Mouse (Mus musculus) olfactory bulb, adult 2 months (tissue): Measurements from ENCODE around the gene Ppp1r1b. TPM values are rescaled to one million over a fixed set of nuclear protein-coding genes. Genes with fewer than 3 reads are reported as not detected.

Experiments used
- H3K27ac ChIP-seq: fragments of 200-500 bp; 2 replicates; pipeline ENCODE4 v1.5.1; 2012; ENCODE audit warnings: low read depth, low read length; ENCODE audit not compliant: insufficient read depth
- H3K4me1 ChIP-seq: fragments of 200-500 bp; 2 replicates; pipeline ENCODE4 v1.6.1; 2012; ENCODE audit warnings: low read length; ENCODE audit not compliant: control insufficient read depth, insufficient read depth
- H3K4me3 ChIP-seq: fragments of 200-500 bp; 2 replicates; pipeline ENCODE4 v1.5.1; 2012; ENCODE audit warnings: mild to moderate bottlenecking, low read depth, low read length, moderate library complexity; ENCODE audit not compliant: insufficient read depth
- CTCF ChIP-seq: fragments of 200-500 bp; IDR thresholded peaks from 2 replicates; pipeline ENCODE4 v1.5.1; 2012; ENCODE audit warnings: low read depth, mild to moderate bottlenecking, low read length, moderate library complexity; ENCODE audit not compliant: insufficient read depth
- POLR2A ChIP-seq: fragments of 200-500 bp; IDR thresholded peaks from 2 replicates; pipeline ENCODE4 v1.6.1; 2012; ENCODE audit warnings: mild to moderate bottlenecking, low read depth, low read length, moderate library complexity; ENCODE audit not compliant: insufficient read depth
- WGBS: fragments of 180-500 bp; shearing (Covaris S2); methylation state at CpG from one replicate; pipeline ENCODE4 v1.1.7; 2018; 5-methylcytosine and 5-hydroxymethylcytosine counted together
- polyA plus RNA-seq: library from polyadenylated mRNA; stranded (reverse); fragments of >200 nt; gene quantifications from 2 replicates; pipeline ENCODE4 v1.2.4, GENCODE M21; 2012; ENCODE audit warnings: low replicate concordance; ENCODE audit not compliant: missing spikeins, insufficient read depth, insufficient read length

The Ppp1r1b gene
- polyA plus RNA-seq, 1 experiment, result not detected

- H3K4me3 ChIP-seq, result no peak overlapping the region
- WGBS, result 2% methylated on average over 12 of the region's 12 CpGs
- no peak for TF ChIP-seq POLR2A
- TF ChIP-seq CTCF, result no peak
- no peak overlapping the region for H3K27ac ChIP-seq
- no peaks in the 10 kb centered on the region for H3K4me1 ChIP-seq
Observed at GRCm38 (mm10) chr11:98320381-98320780, 27.8 kb upstream of the Ppp1r1b start.

- no peak overlapping the region for H3K4me3 ChIP-seq
- H3K27ac ChIP-seq, result no peak overlapping the region
- WGBS, result 4% methylated on average over 30 of the region's 30 CpGs
- H3K4me1 ChIP-seq, result no peaks in the 10 kb centered on the region
- TF ChIP-seq CTCF (no peak), POLR2A (no peak)
Observed at GRCm38 (mm10) chr11:98320806-98321676, 27.2 kb upstream of the Ppp1r1b start.

- 19% methylated on average over 5 of the region's 5 CpGs for WGBS
- no peak overlapping the region for H3K27ac ChIP-seq
Observed at GRCm38 (mm10) chr11:98321677-98322003, 26.6 kb upstream of the Ppp1r1b start.

GRCm38 (mm10) chr11:98322159-98322558 lies 26.0 kb upstream of the Ppp1r1b start:
- no peak overlapping the region for H3K4me3 ChIP-seq
- WGBS, result 15% methylated on average over 1 of the region's 1 CpGs
- H3K4me1 ChIP-seq, result peaks cover 3% of the 10 kb centered on the region; the same call in 1 of the 2 replicates
- no peak overlapping the region for H3K27ac ChIP-seq
- TF ChIP-seq CTCF, result no peak
- no peak for TF ChIP-seq POLR2A

More at GRCm38 (mm10) chr11:98321677-98322003, 26.6 kb upstream of the Ppp1r1b start:
- Histone ChIP-seq H3K4me3 (no peak overlapping the region), H3K4me1 (no peaks in the 10 kb centered on the region)
- TF ChIP-seq CTCF, result no peak
- no peak for TF ChIP-seq POLR2A

- 11% methylated on average over 10 of the region's 10 CpGs for WGBS
- Histone ChIP-seq H3K4me3 (no peak overlapping the region), H3K4me1 (peaks cover 12% of the 10 kb centered on the region), H3K27ac (no peak overlapping the region)
- TF ChIP-seq CTCF, result no peak
- TF ChIP-seq POLR2A, result no peak
Observed at GRCm38 (mm10) chr11:98323136-98323866, 24.9 kb upstream of the Ppp1r1b start.

GRCm38 (mm10) chr11:98323933-98324332 lies 24.3 kb upstream of the Ppp1r1b start:
- no peak for TF ChIP-seq CTCF
- TF ChIP-seq POLR2A, result no peak
- H3K4me3 ChIP-seq, result no peak overlapping the region
- WGBS, result 7% methylated on average over 9 of the region's 9 CpGs
- H3K27ac ChIP-seq, result no peak overlapping the region
- H3K4me1 ChIP-seq, result peaks cover 12% of the 10 kb centered on the region

GRCm38 (mm10) chr11:98325191-98325820 lies 22.9 kb upstream of the Ppp1r1b start:
- Histone ChIP-seq H3K4me1 (peaks cover 12% of the 10 kb centered on the region), H3K27ac (no peak overlapping the region), H3K4me3 (no peak overlapping the region)
- TF ChIP-seq CTCF (no peak), POLR2A (no peak)
- 6% methylated on average over 14 of the region's 14 CpGs for WGBS

- peaks cover 12% of the 10 kb centered on the region for H3K4me1 ChIP-seq
- WGBS, result 3% methylated on average over 22 of the region's 22 CpGs
- no peak for TF ChIP-seq POLR2A
- no peak for TF ChIP-seq CTCF
- H3K27ac ChIP-seq, result no peak overlapping the region
- no peak overlapping the region for H3K4me3 ChIP-seq
Observed at GRCm38 (mm10) chr11:98325821-98326218, 22.4 kb upstream of the Ppp1r1b start.

- H3K27ac ChIP-seq, result no peak overlapping the region
- TF ChIP-seq POLR2A, result no peak
- no peak for TF ChIP-seq CTCF
- H3K4me3 ChIP-seq, result no peak overlapping the region
- H3K4me1 ChIP-seq, result peaks cover 12% of the 10 kb centered on the region
- 2% methylated on average over 19 of the region's 19 CpGs for WGBS
Observed at GRCm38 (mm10) chr11:98326741-98327135, 21.5 kb upstream of the Ppp1r1b start.
